Mouse (Mus musculus): ENCODE measurements around the gene Dbh.

The Dbh gene

GRCm38 (mm10) chr2:27163851-27164250 lies 1.2 kb upstream of the Dbh start:
- DNase-seq (ENCODE audit: low spot score in 2 of 2), result peak in 1 of 2 experiments; percentile 50

- no peak for DNase-seq (ENCODE audit: low spot score in 2 of 2)
These were observed 1.0 kb downstream of the Dbh start for GRCm38 (mm10) chr2:27166074-27166473.

GRCm38 (mm10) chr2:27166999-27167398 lies 2.0 kb downstream of the Dbh start:
- DNase-seq (ENCODE audit: low spot score in 2 of 2), result no peak

- DNase-seq (ENCODE audit: low spot score in 2 of 2), result no peak
These were observed 9.2 kb downstream of the Dbh start for GRCm38 (mm10) chr2:27174242-27174641.

- no peak for DNase-seq (ENCODE audit: low spot score in 2 of 2)
These were observed 10.7 kb downstream of the Dbh start for GRCm38 (mm10) chr2:27175696-27176267.

- peak in 1 of 2 experiments; percentile 58 for DNase-seq (ENCODE audit: low spot score in 2 of 2)
These were observed 14.1 kb downstream of the Dbh start for GRCm38 (mm10) chr2:27179101-27179500.

GRCm38 (mm10) chr2:27181907-27182306 lies 16.9 kb downstream of the Dbh start:
- no peak for DNase-seq (ENCODE audit: low spot score in 2 of 2)

GRCm38 (mm10) chr2:27183734-27184133 lies 18.7 kb downstream of the Dbh start:
- no peak for DNase-seq (ENCODE audit: low spot score in 2 of 2)

- no peak for DNase-seq (ENCODE audit: low spot score in 2 of 2)
These were observed 22.5 kb downstream of the Dbh start for GRCm38 (mm10) chr2:27187531-27187930.

GRCm38 (mm10) chr2:27189994-27190393 lies 25.0 kb downstream of the Dbh start:
- DNase-seq (ENCODE audit: low spot score in 2 of 2), result no peak

GRCm38 (mm10) chr2:27198551-27199246 lies 33.7 kb downstream of the Dbh start:
- no peak for DNase-seq (ENCODE audit: low spot score in 2 of 2)

GRCm38 (mm10) chr2:27200586-27200985 lies 35.6 kb downstream of the Dbh start:
- no peak for DNase-seq (ENCODE audit: low spot score in 2 of 2)

GRCm38 (mm10) chr2:27205666-27206065 lies 40.6 kb downstream of the Dbh start:
- peak in 1 of 2 experiments; percentile 39 for DNase-seq (ENCODE audit: low spot score in 2 of 2)

- no peak for DNase-seq (ENCODE audit: low spot score in 2 of 2)
These were observed 41.2 kb downstream of the Dbh start for GRCm38 (mm10) chr2:27206128-27206797.

- no peak for DNase-seq (ENCODE audit: low spot score in 2 of 2)
These were observed 42.1 kb downstream of the Dbh start for GRCm38 (mm10) chr2:27207126-27207525.

GRCm38 (mm10) chr2:27209370-27209769 lies 44.3 kb downstream of the Dbh start:
- DNase-seq (ENCODE audit: low spot score in 2 of 2), result no peak

GRCm38 (mm10) chr2:27209816-27210215 lies 44.8 kb downstream of the Dbh start:
- no peak for DNase-seq (ENCODE audit: low spot score in 2 of 2)

- no peak for DNase-seq (ENCODE audit: low spot score in 2 of 2)
These were observed 45.2 kb downstream of the Dbh start for GRCm38 (mm10) chr2:27210255-27210654.

GRCm38 (mm10) chr2:27210676-27211210 lies 45.7 kb downstream of the Dbh start:
- DNase-seq (ENCODE audit: low spot score in 2 of 2), result no peak

GRCm38 (mm10) chr2:27211966-27212893 lies 47.2 kb downstream of the Dbh start:
- peak; percentile 60 to 74 for DNase-seq (ENCODE audit: low spot score in 2 of 2)

GRCm38 (mm10) chr2:27215537-27215936 lies 50.5 kb downstream of the Dbh start:
- DNase-seq (ENCODE audit: low spot score in 2 of 2), result no peak

GRCm38 (mm10) chr2:27218121-27218544 lies 53.1 kb downstream of the Dbh start:
- no peak for DNase-seq (ENCODE audit: low spot score in 2 of 2)

Data from right cerebral cortex, postnatal 36 days (tissue).